Mouse (Mus musculus) thymus, adult 2 months (tissue): ENCODE measurements around the gene Pbxip1.

Experiments
- CTCF ChIP-seq: fragments of 200-500 bp; IDR thresholded peaks from 2 replicates; pipeline ENCODE4 v1.5.1; 2012; ENCODE audit warnings: mild to moderate bottlenecking, control low read depth, low read length, moderate library complexity, borderline replicate concordance; ENCODE audit not compliant: control insufficient read depth, poor library complexity, insufficient read depth; ENCODE audit errors: extremely low read depth
- POLR2A ChIP-seq: fragments of 200-500 bp; IDR thresholded peaks from 2 replicates; pipeline ENCODE4 v1.6.1; 2012; ENCODE audit warnings: mild to moderate bottlenecking, low read length, control low read depth, moderate library complexity; ENCODE audit not compliant: control insufficient read depth, poor library complexity, insufficient read depth; ENCODE audit errors: extremely low read depth

DNA sequence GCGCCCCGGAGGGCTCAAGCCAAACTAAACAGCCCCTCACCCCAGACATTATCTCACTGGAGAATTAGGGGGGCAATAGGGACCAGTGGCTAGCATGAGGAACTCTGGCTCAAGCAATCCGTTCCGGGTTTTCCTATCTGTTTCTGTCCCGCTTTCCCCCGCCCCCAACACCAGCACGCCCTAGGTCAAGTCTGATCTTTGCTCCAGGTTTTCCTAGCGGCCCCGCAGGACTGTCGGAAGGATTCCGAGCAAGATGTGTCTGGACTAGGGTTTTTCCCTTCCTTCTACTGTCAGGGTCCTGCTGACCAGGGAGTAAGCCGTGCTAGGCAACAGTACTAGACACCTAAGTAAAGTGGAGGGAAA, 41.6 kb upstream of the Pbxip1 start:
- no peak for TF ChIP-seq CTCF
- TF ChIP-seq POLR2A: no peak
